Mouse (Mus musculus) kidney, adult 8-10 months (tissue): ENCODE data around the gene Lamc2.

Experiments
- DNase-seq, 2 experiments: peaks; one replicate each; pipeline ENCODE4 v3.0.0; 2022

The Lamc2 gene

GRCm38 (mm10) chr1:153185828-153186803 lies at the start of gene Lamc2:
TSS of gene Lamc2 (minus strand) at chr1:153186447.
- peak; percentile 23 to 39 for DNase-seq

- DNase-seq, result no peak
Observed at GRCm38 (mm10) chr1:153235576-153235975, 49.3 kb upstream of the Lamc2 start.

- DNase-seq, result no peak
Observed at GRCm38 (mm10) chr1:153231681-153232080, 45.4 kb upstream of the Lamc2 start.

- no peak for DNase-seq
Observed at GRCm38 (mm10) chr1:153227916-153228315, 41.7 kb upstream of the Lamc2 start.

GRCm38 (mm10) chr1:153227096-153227495 lies 40.8 kb upstream of the Lamc2 start:
- no peak for DNase-seq

GRCm38 (mm10) chr1:153225786-153226725 lies 39.8 kb upstream of the Lamc2 start:
- no peak for DNase-seq

GRCm38 (mm10) chr1:153224331-153224730 lies 38.1 kb upstream of the Lamc2 start:
- no peak for DNase-seq

- DNase-seq, result no peak
Observed at GRCm38 (mm10) chr1:153219376-153219775, 33.1 kb upstream of the Lamc2 start.

- no peak for DNase-seq
Observed at GRCm38 (mm10) chr1:153216516-153216915, 30.3 kb upstream of the Lamc2 start.

- DNase-seq, result no peak
Observed at GRCm38 (mm10) chr1:153215676-153216075, 29.4 kb upstream of the Lamc2 start.

GRCm38 (mm10) chr1:153210992-153211391 lies 24.7 kb upstream of the Lamc2 start:
- DNase-seq, result no peak

- no peak for DNase-seq
Observed at GRCm38 (mm10) chr1:153210198-153210597, 24.0 kb upstream of the Lamc2 start.

- DNase-seq, result no peak
Observed at GRCm38 (mm10) chr1:153202195-153202594, 15.9 kb upstream of the Lamc2 start.

GRCm38 (mm10) chr1:153201448-153201847 lies 15.2 kb upstream of the Lamc2 start:
- no peak for DNase-seq

GRCm38 (mm10) chr1:153197316-153197850 lies 11.1 kb upstream of the Lamc2 start:
- DNase-seq, result no peak

GRCm38 (mm10) chr1:153192945-153193344 lies 6.7 kb upstream of the Lamc2 start:
- no peak for DNase-seq

GRCm38 (mm10) chr1:153192379-153192778 lies 6.1 kb upstream of the Lamc2 start:
- DNase-seq, result no peak

- DNase-seq, result peak; percentile 82 to 88
Observed at GRCm38 (mm10) chr1:153191943-153192329, 5.7 kb upstream of the Lamc2 start.

- DNase-seq, result peak; percentile 24 to 46
Observed at GRCm38 (mm10) chr1:153191237-153191942, 5.1 kb upstream of the Lamc2 start.

GRCm38 (mm10) chr1:153188081-153188480 lies 1.8 kb upstream of the Lamc2 start:
- DNase-seq, result no peak

GRCm38 (mm10) chr1:153180586-153181289 lies 5.5 kb downstream of the Lamc2 start:
- no peak for DNase-seq

- no peak for DNase-seq
Observed at GRCm38 (mm10) chr1:153180160-153180559, 6.1 kb downstream of the Lamc2 start.
